Mouse (Mus musculus): Measurements from ENCODE around the gene Rxfp1.

DNA sequence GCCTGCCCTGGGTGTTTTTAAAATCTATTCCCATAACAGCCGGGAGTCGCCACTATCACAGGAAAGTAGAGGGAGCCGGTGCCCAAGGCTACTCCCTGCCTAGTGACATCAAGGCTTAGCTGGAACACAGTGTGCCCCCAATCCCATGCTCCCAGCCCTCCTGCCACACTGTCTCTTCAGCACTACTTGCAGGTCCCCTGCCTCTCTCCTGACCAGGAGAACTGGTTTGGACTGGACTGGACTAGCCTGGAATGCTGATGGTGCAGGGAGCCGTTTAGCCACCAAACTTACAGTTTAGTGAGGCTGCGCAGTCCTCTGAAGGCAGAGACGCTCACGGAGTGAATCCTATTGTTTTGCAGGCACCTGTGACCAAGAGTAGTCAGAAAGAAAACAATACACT, 67.1 kb downstream of the Rxfp1 start:
- TF ChIP-seq EP300 (IDR thresholded peaks at IDR 0.05; ENCODE audit: low read depth) (no peak), CTCF (IDR thresholded peaks at IDR 0.05; ENCODE audit: low read depth) (no peak)

Data from heart, postnatal 0 days (tissue).